Mouse (Mus musculus): ENCODE results near the gene Sgca. TPM values are rescaled to one million over a fixed set of nuclear protein-coding genes. Genes with fewer than 3 reads are reported as not detected.

Sgca gene
- polyA plus RNA-seq, 1 experiment from 2014 or later = 0.28 TPM

DNA sequence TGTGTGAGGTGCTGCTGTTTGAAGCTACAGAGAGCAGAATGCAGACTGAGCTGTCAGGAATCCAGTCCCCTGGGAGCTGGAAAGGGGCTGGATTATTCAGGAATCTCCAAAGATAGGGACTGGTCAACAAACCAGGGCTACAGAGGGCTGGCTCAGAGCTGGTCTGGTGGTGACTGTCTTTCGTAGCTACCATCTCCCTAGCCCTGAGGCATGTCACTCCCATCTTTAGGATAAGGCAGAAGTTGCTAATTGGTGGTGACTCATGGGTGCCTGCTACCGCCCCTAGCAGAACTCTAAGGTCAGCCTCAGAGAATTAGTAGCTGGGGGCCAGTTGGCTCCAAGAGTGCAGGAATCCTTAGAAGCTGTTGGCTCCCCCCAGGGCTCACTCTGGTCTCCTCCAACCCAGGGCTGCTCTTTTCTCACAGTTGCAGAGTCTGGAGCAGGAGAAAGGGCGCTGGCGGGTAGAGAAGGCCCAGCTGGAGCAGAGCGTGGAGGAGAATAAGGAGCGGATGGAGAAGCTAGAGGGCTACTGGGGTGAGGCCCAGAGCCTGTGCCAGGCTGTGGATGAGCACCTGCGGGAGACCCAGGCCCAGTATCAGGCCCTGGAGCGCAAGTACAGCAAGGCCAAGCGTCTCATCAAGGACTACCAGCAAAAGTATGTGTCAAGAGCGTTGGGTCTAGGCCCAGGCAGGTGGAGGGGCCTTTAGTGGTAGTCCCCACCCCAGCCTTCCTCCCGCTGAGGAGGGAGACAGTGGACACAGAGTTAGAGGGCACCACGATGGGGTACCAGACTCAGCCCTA is 28.2 kb upstream of the Sgca start:
- Histone ChIP-seq H3K27me3 (ENCODE audit: insufficient read depth, low read length) (no peaks in the 10 kb centered on the region), H3K4me2 (ENCODE audit: low read length) (no peak overlapping the region), H3K4me1 (replicated peaks; ENCODE audit: insufficient read depth, low read length) (peaks cover 20% of the 10 kb centered on the region), H3K9ac (ENCODE audit: low read depth, low read length) (0 out of 2 replicates have a peak overlapping the region, but pooled peaks have one; percentile 23), H3K27ac (no peak overlapping the region), H3K36me3 (ENCODE audit: insufficient read depth, low read length) (peaks cover 26% of the 10 kb centered on the region), H3K4me3 (replicated peaks; ENCODE audit: low read depth, low read length) (no peak overlapping the region), H3K9me3 (replicated peaks; ENCODE audit: low read length) (no peaks in the 10 kb centered on the region)
- 82% methylated on average over 12 of the region's 12 CpGs for WGBS
- ATAC-seq (replicated peaks; ENCODE audit: low FRiP score, low read depth) = no peak
- TF ChIP-seq CTCF (IDR thresholded peaks at IDR 0.05; ENCODE audit: low read depth) = no peak
- DNase-seq (ENCODE audit: low spot score) = no peak

DNA sequence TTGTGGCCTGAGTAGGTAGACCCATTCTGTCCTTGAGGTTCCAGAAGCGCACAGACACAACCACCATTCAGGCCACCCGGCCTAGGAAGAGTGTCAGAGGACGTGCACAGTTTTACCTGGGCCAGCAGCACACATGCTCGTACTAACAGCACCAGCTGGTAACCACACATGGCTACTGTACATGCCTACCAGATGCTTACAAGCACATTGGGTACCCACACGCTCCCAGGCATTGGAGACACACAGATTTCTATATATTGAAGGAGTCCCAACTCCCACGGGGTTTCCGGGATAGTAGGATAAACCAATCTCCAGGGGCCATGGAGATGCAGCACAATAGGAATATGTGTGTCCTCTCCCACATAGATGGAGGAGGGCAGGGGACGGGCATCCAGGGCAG is 26.6 kb upstream of the Sgca start:
- Histone ChIP-seq H3K27ac (no peak overlapping the region), H3K4me1 (replicated peaks; ENCODE audit: insufficient read depth, low read length) (peaks cover 9% of the 10 kb centered on the region; the same call in 1 of the 2 replicates), H3K9me3 (replicated peaks; ENCODE audit: low read length) (no peaks in the 10 kb centered on the region), H3K4me2 (ENCODE audit: low read length) (no peak overlapping the region), H3K4me3 (replicated peaks; ENCODE audit: low read depth, low read length) (no peak overlapping the region), H3K9ac (ENCODE audit: low read depth, low read length) (no peak overlapping the region), H3K27me3 (ENCODE audit: insufficient read depth, low read length) (no peaks in the 10 kb centered on the region), H3K36me3 (ENCODE audit: insufficient read depth, low read length) (peaks cover 40% of the 10 kb centered on the region)
- no peak for TF ChIP-seq CTCF (IDR thresholded peaks at IDR 0.05; ENCODE audit: low read depth)
- no peak for DNase-seq (ENCODE audit: low spot score)
- WGBS = 96% methylated on average over 8 of the region's 8 CpGs
- no peak for ATAC-seq (replicated peaks; ENCODE audit: low FRiP score, low read depth)

DNA sequence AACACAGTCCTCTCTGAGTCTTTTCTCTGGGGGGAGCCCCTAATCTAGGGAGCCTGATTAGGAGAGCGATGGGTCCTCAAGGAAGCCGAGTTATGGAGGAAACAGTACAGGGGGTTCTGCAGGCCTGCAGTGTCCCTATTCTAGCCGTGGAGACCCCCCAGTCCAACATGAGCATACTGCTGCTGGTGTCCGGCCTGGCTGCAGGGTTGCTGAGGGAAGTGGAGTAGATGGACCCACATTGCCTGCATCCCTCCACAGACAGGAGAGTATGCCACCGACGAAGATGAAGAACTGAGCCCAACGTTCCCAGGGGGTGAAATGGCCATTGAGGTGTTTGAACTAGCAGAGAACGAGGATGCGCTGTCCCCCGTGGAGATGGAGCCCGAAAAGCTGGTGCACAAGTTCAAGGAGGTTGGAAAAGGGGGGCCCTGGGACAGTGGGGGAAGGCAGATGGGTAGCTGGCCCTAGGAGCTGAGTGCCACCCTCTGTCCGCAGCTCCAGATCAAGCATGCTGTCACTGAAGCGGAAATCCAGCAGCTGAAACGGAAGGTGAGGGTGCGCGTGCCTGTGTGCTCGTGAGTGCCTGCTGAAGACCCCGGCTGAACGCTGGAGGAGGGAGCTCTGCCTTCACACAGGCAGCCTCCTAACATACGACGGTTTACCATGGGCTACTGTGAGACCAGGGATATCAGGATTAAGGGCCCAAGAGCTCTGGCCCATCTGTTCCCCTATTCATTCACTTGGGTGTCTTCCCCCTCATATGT is 25.6 kb upstream of the Sgca start:
- peaks cover 9% of the 10 kb centered on the region; the same call in 1 of the 2 replicates for H3K4me1 ChIP-seq (replicated peaks; ENCODE audit: insufficient read depth, low read length)
- H3K4me3 ChIP-seq (replicated peaks; ENCODE audit: low read depth, low read length) = no peak overlapping the region
- H3K27ac ChIP-seq = no peak overlapping the region
- TF ChIP-seq CTCF (IDR thresholded peaks at IDR 0.05; ENCODE audit: low read depth) = no peak
- peaks cover 45% of the 10 kb centered on the region for H3K36me3 ChIP-seq (ENCODE audit: insufficient read depth, low read length)
- DNase-seq (ENCODE audit: low spot score) = no peak
- no peak overlapping the region for H3K9ac ChIP-seq (ENCODE audit: low read depth, low read length)
- ATAC-seq (replicated peaks; ENCODE audit: low FRiP score, low read depth) = no peak
- WGBS = 86% methylated on average over 21 of the region's 21 CpGs
- no peaks in the 10 kb centered on the region for H3K9me3 ChIP-seq (replicated peaks; ENCODE audit: low read length)
- no peak overlapping the region for H3K4me2 ChIP-seq (ENCODE audit: low read length)
- H3K27me3 ChIP-seq (ENCODE audit: insufficient read depth, low read length) = no peaks in the 10 kb centered on the region

DNA sequence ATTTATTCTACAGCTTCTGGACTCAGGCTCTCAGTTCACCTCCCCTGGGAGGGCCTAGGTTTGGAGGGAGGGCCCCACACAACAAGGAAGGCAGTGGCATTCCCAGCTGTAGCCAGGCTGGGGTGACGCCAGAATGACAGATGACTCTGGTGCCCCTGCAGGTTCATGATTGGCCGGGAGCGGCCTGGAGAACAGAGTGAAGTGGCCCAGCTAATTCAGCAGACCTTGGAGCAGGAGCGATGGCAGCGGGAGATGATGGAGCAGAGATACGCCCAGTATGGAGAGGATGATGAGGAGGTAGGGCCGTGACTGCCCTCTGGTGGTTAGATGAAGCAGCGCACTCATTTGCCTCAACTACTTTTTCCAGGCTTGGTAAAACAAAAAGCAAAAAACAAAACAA is 24.9 kb upstream of the Sgca start:
- Histone ChIP-seq H3K9ac (ENCODE audit: low read depth, low read length) (no peak overlapping the region), H3K4me1 (replicated peaks; ENCODE audit: insufficient read depth, low read length) (peaks cover 6% of the 10 kb centered on the region; the same call in 1 of the 2 replicates), H3K27me3 (ENCODE audit: insufficient read depth, low read length) (no peaks in the 10 kb centered on the region), H3K4me2 (ENCODE audit: low read length) (no peak overlapping the region), H3K27ac (peak overlapping the region; percentile 68), H3K36me3 (ENCODE audit: insufficient read depth, low read length) (peaks cover 52% of the 10 kb centered on the region), H3K9me3 (replicated peaks; ENCODE audit: low read length) (no peaks in the 10 kb centered on the region), H3K4me3 (replicated peaks; ENCODE audit: low read depth, low read length) (no peak overlapping the region)
- WGBS = under 1% methylated on average over 8 of the region's 8 CpGs
- peak; percentile 40; the same call in 1 of the 2 replicates for ATAC-seq (replicated peaks; ENCODE audit: low FRiP score, low read depth)
- peak; percentile 93 for TF ChIP-seq CTCF (IDR thresholded peaks at IDR 0.05; ENCODE audit: low read depth)
- DNase-seq (ENCODE audit: low spot score) = peak; percentile 91

DNA sequence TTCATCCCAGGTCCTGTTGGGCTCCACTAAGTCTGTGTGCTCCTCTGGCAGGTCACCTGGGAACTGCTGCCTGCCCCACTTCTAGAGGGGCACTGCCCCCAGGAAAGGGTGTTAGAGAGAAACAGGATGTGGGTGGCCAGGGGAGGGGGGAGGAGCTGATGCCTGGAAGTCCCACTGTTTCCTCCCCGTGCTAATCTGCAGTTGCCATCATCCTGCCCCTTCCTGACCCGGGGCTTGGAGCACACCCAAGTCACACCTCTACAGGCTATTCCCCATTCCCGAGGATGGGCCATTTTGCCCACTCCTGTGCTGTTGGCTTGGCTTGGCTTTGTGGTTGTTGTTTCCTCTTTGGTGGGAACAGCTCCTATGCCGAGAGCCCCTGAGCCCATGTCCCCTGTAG is 24.4 kb upstream of the Sgca start:
- H3K9me3 ChIP-seq (replicated peaks; ENCODE audit: low read length) = no peaks in the 10 kb centered on the region
- ATAC-seq (replicated peaks; ENCODE audit: low FRiP score, low read depth) (peak; percentile 23; the same call in 1 of the 2 replicates), DNase-seq (ENCODE audit: low spot score) (no peak)
- H3K4me2 ChIP-seq (ENCODE audit: low read length) = no peak overlapping the region
- H3K4me3 ChIP-seq (replicated peaks; ENCODE audit: low read depth, low read length) = no peak overlapping the region
- peak overlapping the region; percentile 68 for H3K27ac ChIP-seq
- no peak overlapping the region for H3K9ac ChIP-seq (ENCODE audit: low read depth, low read length)
- peaks cover 52% of the 10 kb centered on the region for H3K36me3 ChIP-seq (ENCODE audit: insufficient read depth, low read length)
- no peaks in the 10 kb centered on the region for H3K27me3 ChIP-seq (ENCODE audit: insufficient read depth, low read length)
- WGBS = 32% methylated on average over 4 of the region's 4 CpGs
- peaks cover 11% of the 10 kb centered on the region; the same call in 1 of the 2 replicates for H3K4me1 ChIP-seq (replicated peaks; ENCODE audit: insufficient read depth, low read length)
- no peak for TF ChIP-seq CTCF (IDR thresholded peaks at IDR 0.05; ENCODE audit: low read depth)

DNA sequence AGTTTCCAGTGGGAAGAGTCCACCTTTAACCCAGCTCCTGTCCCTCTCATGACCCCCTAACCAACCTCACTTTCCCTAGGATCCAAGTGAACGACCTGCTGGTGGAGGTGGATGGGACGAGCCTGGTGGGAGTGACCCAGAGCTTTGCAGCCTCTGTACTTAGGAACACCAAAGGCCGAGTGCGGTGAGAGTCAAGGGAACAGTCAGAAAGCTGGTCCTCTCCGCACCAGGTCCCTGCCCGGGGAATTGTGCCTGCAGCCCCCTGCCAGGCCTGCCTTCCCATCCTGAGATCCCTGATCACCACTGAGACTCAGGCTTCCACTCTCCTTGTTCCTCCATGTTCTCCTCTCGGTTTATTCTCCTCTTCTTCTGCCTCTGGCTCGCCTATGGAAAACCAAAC is 24.0 kb upstream of the Sgca start:
- ATAC-seq (replicated peaks; ENCODE audit: low FRiP score, low read depth) = no peak
- H3K4me2 ChIP-seq (ENCODE audit: low read length) = no peak overlapping the region
- H3K4me1 ChIP-seq (replicated peaks; ENCODE audit: insufficient read depth, low read length) = peaks cover 13% of the 10 kb centered on the region

More for the DNA sequence above, 24.0 kb upstream of the Sgca start:
- Histone ChIP-seq H3K9ac (ENCODE audit: low read depth, low read length) (no peak overlapping the region), H3K36me3 (ENCODE audit: insufficient read depth, low read length) (peaks cover 52% of the 10 kb centered on the region), H3K4me3 (replicated peaks; ENCODE audit: low read depth, low read length) (no peak overlapping the region), H3K9me3 (replicated peaks; ENCODE audit: low read length) (no peaks in the 10 kb centered on the region), H3K27me3 (ENCODE audit: insufficient read depth, low read length) (no peaks in the 10 kb centered on the region), H3K27ac (peak overlapping the region; percentile 55)
- DNase-seq (ENCODE audit: low spot score) = no peak
- 56% methylated on average over 8 of the region's 8 CpGs for WGBS
- TF ChIP-seq CTCF (IDR thresholded peaks at IDR 0.05; ENCODE audit: low read depth) = no peak

Measured in kidney, postnatal 0 days (tissue).